Mouse (Mus musculus) forebrain, embryonic 16.5 days (tissue): ENCODE data around the gene Lmntd2. TPM values are rescaled to one million over a fixed set of nuclear protein-coding genes. Genes with fewer than 3 reads are reported as not detected.
"Not testable (repeated sequence)": the region's sequence is repeated elsewhere in the genome, so short reads cannot be mapped to it uniquely, and the experiment has no call there.

Source experiments
- ATAC-seq: fragments of 200-750 bp; cut with Nextera tagmentation; 2 replicates; pipeline ENCODE4 v1.8.0; 2017; ENCODE audit warnings: mild to moderate bottlenecking, moderate library complexity
- H3K27ac ChIP-seq: fragments of 300-500 bp; sonication (generic); 2 replicates; pipeline ENCODE4 v1.5.1; 2014; ENCODE audit warnings: low read length, control low read depth
- H3K27me3 ChIP-seq: fragments of 300-500 bp; sonication (generic); replicated peaks from 2 replicates; pipeline ENCODE4 v1.6.1; 2014; ENCODE audit warnings: low read length; ENCODE audit not compliant: control insufficient read depth, insufficient read depth
- H3K36me3 ChIP-seq: fragments of 300-500 bp; sonication (generic); 2 replicates; pipeline ENCODE4 v1.6.1; 2014; ENCODE audit not compliant: control insufficient read depth, insufficient read depth
- H3K4me1 ChIP-seq: fragments of 300-500 bp; sonication (generic); replicated peaks from 2 replicates; pipeline ENCODE4 v1.6.1; 2014; ENCODE audit warnings: low read length; ENCODE audit not compliant: control insufficient read depth, insufficient read depth
- H3K4me2 ChIP-seq: fragments of 300-500 bp; sonication (generic); 2 replicates; pipeline ENCODE4 v1.6.1; 2014; ENCODE audit warnings: mild to moderate bottlenecking, low read length, control low read depth
- H3K4me3 ChIP-seq: fragments of 300-500 bp; sonication (generic); replicated peaks from 2 replicates; pipeline ENCODE4 v1.5.1; 2014; ENCODE audit warnings: mild to moderate bottlenecking, low read length, control low read depth
- H3K9ac ChIP-seq: fragments of 300-500 bp; sonication (generic); replicated peaks from 2 replicates; pipeline ENCODE4 v1.6.1; 2014; ENCODE audit warnings: low read depth, low read length, control low read depth
- H3K9me3 ChIP-seq: fragments of 300-500 bp; sonication (generic); 2 replicates; pipeline ENCODE4 v1.6.1; 2016; ENCODE audit warnings: low read length; ENCODE audit not compliant: control insufficient read depth
- WGBS: fragments of 180-500 bp; shearing (Covaris S2); extraction: QIAGEN DNeasy Blood & Tissue Kit; methylation state at CpG from one replicate; pipeline ENCODE4 v1.1.7; 2014; 5-methylcytosine and 5-hydroxymethylcytosine counted together
- polyA plus RNA-seq: library from polyadenylated mRNA; unstranded; fragments of >200 nt; fragmentation: Nextera tagmentation; extraction: Ambion mirVana; gene quantifications from 2 replicates; pipeline ENCODE4 v1.2.1, GENCODE M21; 2015

Lmntd2 gene
- 0.76 and 1.2 TPM in 2 replicates for polyA plus RNA-seq

DNA sequence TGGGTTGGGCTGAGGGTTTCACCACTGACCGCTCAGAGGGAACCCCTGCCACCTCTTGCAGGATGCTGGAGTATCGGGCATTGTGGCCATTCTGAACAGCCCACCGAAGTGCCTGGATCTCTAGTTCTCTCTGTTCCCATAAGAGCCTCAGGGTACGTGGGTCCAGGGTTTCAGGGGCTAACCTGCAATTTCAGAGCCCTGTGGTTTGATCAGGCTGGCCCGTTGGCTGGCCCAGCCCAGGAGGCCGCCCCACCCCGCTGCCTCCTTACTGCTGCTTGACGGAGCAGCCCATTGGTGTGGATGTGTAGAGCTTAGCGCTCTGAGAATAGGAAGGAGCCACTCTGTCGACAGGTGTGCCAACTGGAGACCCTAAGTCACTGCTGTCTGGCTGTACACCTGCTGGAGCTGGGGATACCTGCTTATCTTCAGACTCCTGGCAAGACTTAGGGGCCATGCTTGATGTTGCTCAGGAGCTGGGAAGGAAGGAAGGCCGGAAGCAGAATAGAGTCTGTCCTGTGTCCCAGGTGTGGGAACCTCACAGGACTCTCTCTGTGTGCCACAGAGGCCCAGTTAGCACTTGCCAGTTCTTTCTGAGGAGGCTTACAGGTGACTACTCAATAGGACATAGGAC is at the start of gene Lmntd2:
TSS of gene Lmntd2 (minus strand) at position 476 of the 631 bp plus-strand sequence.
- peak within 1 kb of the TSS; percentile 66 for H3K9ac ChIP-seq

DNA sequence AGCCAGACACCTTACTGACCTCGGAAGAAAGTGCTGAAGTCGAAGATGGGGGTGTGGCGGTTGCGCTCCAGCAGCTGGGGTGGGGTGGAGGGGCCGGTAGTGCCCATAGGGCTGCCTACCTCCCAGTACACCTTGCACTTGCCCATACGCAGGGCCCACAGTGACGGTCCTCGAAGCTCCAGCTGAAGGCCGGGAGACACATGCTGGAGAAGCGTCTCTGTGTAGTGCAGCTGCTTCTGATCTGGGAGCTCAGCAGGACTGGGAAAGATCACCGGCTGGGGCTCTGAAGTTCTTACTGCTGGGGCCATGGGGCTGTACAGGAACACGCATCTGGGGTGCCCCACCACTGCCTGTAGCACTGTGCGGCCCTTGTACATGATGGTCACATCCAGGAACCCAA is 49.8 kb upstream of the Lmntd2 start:
- Histone ChIP-seq H3K4me2 (no peak overlapping the region), H3K4me1 (peaks cover 5% of the 10 kb centered on the region), H3K27me3 (no peaks in the 10 kb centered on the region), H3K9ac (no peak overlapping the region), H3K36me3 (peaks cover 36% of the 10 kb centered on the region), H3K27ac (no peak overlapping the region), H3K9me3 (no peaks in the 10 kb centered on the region), H3K4me3 (no peak overlapping the region)
- WGBS: 89% methylated on average over 13 of the region's 13 CpGs
- no peak for ATAC-seq

More for the DNA sequence above, at the start of gene Lmntd2:
- Histone ChIP-seq H3K36me3 (no peaks in the 10 kb centered on the region), H3K9me3 (no peaks in the 10 kb centered on the region), H3K27me3 (no peaks in the 10 kb centered on the region), H3K27ac (peak within 1 kb of the TSS; percentile 60), H3K4me1 (peaks cover 14% of the 10 kb centered on the region), H3K4me2 (peak within 1 kb of the TSS; percentile 96), H3K4me3 (peak within 1 kb of the TSS; percentile 61)
- 92% methylated on average over 11 of the region's 11 CpGs for WGBS
- ATAC-seq: no peak

DNA sequence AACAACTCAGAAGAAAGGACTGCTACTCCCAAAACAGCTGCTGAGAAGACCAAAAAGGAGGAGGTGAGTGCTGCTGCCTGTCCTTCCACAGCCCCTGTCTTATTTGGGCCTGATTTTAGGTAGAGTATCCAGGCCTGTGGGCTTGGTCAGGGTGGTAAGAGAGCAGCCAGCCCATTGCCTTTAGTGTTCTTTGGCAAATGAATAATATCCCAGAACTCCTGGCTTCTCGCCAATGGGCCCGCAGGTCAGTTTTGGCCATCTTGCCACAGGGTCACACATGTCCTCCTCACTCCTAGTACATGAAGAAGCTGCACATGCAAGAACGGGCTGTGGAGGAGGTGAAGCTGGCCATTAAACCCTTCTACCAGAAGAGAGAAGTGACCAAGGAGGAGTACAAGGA is 47.6 kb upstream of the Lmntd2 start:
- peaks cover 5% of the 10 kb centered on the region for H3K4me1 ChIP-seq
- no peak overlapping the region for H3K9ac ChIP-seq
- no peaks in the 10 kb centered on the region for H3K27me3 ChIP-seq
- no peak overlapping the region for H3K4me2 ChIP-seq
- 90% methylated on average over 3 of the region's 3 CpGs for WGBS
- peaks cover 44% of the 10 kb centered on the region for H3K36me3 ChIP-seq
- no peak for ATAC-seq
- H3K27ac ChIP-seq: no peak overlapping the region
- H3K9me3 ChIP-seq: no peaks in the 10 kb centered on the region
- no peak overlapping the region for H3K4me3 ChIP-seq

DNA sequence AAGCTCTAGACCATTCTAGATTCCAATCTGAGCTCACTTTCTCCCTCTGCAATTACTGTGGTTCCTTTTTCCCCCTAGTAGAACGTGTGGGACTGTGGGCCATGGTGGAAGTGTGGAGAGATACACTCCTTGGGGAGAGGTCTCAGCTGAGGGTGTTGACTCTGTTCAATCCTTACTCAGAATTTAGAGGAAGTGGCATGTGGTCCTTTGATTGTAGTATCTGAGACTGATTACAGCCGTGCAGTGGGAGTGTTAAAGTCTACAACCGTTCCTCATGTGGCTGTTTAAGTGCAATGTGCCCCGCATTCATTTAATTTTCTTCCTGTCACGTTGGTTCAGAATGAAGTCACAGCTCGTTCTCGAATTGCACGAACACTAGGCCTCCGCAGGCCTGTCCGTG is 42.3 kb upstream of the Lmntd2 start:
- no peaks in the 10 kb centered on the region for H3K4me1 ChIP-seq
- H3K27me3 ChIP-seq: no peaks in the 10 kb centered on the region
- H3K9ac ChIP-seq: no peak overlapping the region
- H3K4me3 ChIP-seq: no peak overlapping the region
- no peaks in the 10 kb centered on the region for H3K9me3 ChIP-seq
- peaks cover 35% of the 10 kb centered on the region for H3K36me3 ChIP-seq
- no peak overlapping the region for H3K27ac ChIP-seq
- no peak overlapping the region for H3K4me2 ChIP-seq
- 94% methylated on average over 10 of the region's 10 CpGs for WGBS
- no peak for ATAC-seq

DNA sequence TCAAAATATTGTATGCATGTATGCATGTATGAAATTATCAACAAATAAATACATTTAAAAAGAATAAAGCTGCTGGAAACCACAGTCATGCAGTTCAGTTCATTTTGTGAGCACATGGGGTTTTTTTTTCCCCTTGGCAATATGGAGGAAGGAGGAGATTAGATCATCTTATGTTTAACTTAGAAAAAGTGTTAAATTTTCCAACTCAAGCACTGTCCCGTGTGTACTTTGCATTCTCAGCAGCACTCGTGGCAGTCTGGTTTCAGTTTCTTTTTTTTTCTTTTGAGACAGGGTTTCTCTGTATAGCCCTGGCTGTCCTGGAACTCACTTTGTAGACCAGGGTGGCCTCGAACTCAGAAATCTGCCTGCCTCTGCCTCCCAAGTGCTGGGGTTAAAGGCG is 36.6 kb upstream of the Lmntd2 start:
- not testable (repeated sequence) for H3K4me2 ChIP-seq, H3K9ac ChIP-seq, H3K27me3 ChIP-seq, H3K4me3 ChIP-seq, H3K27ac ChIP-seq, H3K9me3 ChIP-seq, H3K4me1 ChIP-seq, ATAC-seq
- 88% methylated on average over 4 of the region's 4 CpGs for WGBS
- peaks cover 42% of the 10 kb centered on the region for H3K36me3 ChIP-seq

DNA sequence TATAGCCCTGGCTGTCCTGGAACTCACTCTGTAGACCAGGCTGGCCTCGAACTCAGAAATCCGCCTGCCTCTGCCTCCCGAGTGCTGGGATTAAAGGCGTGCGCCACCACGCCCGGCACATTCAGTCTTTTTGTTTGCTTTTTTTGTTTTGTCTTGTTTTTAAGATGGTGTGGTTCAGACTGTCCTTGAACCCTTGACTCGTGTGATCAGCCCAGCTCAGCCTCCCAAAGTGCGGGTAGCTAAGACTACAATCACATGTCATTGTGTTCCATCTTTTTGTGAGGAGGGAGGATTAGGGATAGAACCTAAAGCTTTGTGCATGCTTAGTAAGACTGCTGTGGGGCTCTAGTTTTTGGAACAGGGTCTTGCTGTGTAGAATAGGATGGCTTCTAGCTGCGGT is 17.7 kb upstream of the Lmntd2 start:
- H3K27me3 ChIP-seq: no peaks in the 10 kb centered on the region
- H3K27ac ChIP-seq: no peak overlapping the region
- peaks cover 18% of the 10 kb centered on the region for H3K4me1 ChIP-seq
- no peak overlapping the region for H3K4me2 ChIP-seq
- H3K9ac ChIP-seq: no peak overlapping the region
- no peak overlapping the region for H3K4me3 ChIP-seq
- WGBS: 87% methylated on average over 9 of the region's 10 CpGs
- peaks cover 20% of the 10 kb centered on the region for H3K36me3 ChIP-seq
- H3K9me3 ChIP-seq: no peaks in the 10 kb centered on the region
- ATAC-seq: no peak

DNA sequence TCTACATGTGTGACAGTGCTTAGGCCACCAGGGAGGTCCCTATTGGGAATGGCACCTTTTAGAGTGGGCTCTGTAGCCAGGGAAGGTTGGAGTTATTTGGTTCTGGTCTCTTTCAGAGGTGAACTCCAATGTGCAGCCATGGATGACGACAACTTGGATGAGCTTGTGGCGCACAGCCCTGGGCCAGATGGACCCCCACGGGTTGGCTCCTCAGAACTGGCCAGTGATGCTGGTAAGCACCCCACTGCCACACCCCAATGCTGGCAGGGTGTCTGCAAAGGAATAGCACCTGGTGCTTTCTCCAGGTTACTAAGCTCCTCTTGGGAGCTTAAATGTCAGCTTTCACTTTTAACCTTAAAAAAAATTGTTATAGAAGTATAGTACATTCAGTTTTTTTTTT is 17.2 kb upstream of the Lmntd2 start:
- no peaks in the 10 kb centered on the region for H3K27me3 ChIP-seq
- no peak for ATAC-seq
- no peak overlapping the region for H3K4me2 ChIP-seq
- peaks cover 20% of the 10 kb centered on the region for H3K36me3 ChIP-seq
- 89% methylated on average over 3 of the region's 3 CpGs for WGBS
- H3K27ac ChIP-seq: no peak overlapping the region
- no peak overlapping the region for H3K9ac ChIP-seq
- H3K4me3 ChIP-seq: no peak overlapping the region
- peaks cover 18% of the 10 kb centered on the region for H3K4me1 ChIP-seq
- H3K9me3 ChIP-seq: no peaks in the 10 kb centered on the region

DNA sequence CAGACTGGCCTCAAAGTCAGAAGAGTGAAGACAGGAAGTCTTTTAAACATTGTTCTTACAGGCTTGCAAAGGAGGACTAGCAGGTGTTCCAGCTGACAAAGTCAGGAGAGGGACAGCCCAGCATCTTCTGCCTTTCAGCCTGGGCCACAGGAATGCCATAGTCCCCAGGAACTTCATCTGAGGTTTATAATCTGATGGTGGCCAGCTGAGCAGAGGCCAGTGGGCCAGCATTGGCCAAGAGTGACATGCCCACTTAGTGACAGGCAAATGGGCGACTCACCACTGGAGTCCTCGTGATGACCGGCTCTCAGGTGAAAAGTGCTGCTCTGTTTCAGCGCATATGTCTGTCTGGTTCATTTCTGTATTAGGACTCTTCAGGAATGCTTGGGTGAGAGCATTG is 16.7 kb upstream of the Lmntd2 start:
- Histone ChIP-seq H3K36me3 (peaks cover 20% of the 10 kb centered on the region), H3K4me1 (peaks cover 18% of the 10 kb centered on the region), H3K27ac (no peak overlapping the region), H3K27me3 (no peaks in the 10 kb centered on the region), H3K4me3 (no peak overlapping the region), H3K9ac (no peak overlapping the region), H3K4me2 (no peak overlapping the region), H3K9me3 (no peaks in the 10 kb centered on the region)
- WGBS: 91% methylated on average over 4 of the region's 4 CpGs
- ATAC-seq: no peak

DNA sequence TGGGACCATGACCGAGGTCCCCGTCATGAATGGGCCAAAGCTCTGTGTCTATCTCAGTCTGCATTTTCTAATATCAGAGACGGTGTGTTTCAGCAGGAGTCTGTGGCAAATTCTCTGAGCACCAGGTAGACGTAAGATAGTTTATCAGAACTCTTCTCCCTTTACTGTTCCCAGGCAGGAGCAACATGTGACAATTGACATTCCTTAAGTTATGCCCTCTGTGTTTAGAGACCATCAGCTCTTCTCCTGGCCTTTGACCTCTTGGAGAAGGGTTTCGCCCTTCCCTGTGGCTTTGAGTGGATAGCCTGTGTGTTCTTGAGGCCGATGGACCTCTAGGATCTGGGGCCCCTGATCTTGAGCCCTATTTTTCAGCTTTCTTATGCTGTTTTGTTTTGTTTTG is 15.8 kb upstream of the Lmntd2 start:
- Histone ChIP-seq H3K27me3 (no peaks in the 10 kb centered on the region), H3K4me2 (peak overlapping the region; percentile 98), H3K4me1 (peaks cover 18% of the 10 kb centered on the region), H3K9me3 (no peaks in the 10 kb centered on the region), H3K4me3 (peak overlapping the region; percentile 93), H3K36me3 (peaks cover 18% of the 10 kb centered on the region), H3K27ac (no peak overlapping the region), H3K9ac (peak overlapping the region; percentile 94; the same call in 1 of the 2 replicates)
- WGBS: 63% methylated on average over 6 of the region's 6 CpGs
- ATAC-seq: no peak
